8 mouse cellular contexts compared by ENCODE assay signal in genomic region chrX:12873698-12874144, GRCm38 (mm10).
DNase-seq lines count a peak whose midpoint lies in the region; ATAC-seq lines count a peak whose summit lies in the region.

No protein-coding gene starts in this region.

- 42% methylated on average over 20 of the region's 22 CpGs for WGBS in hindbrain, embryonic 16.5 days

- peak; percentile 95 for ATAC-seq in hindbrain, embryonic 16.5 days

- H3K27me3 ChIP-seq in hindbrain, embryonic 16.5 days (replicated peaks; ENCODE audit: control insufficient read depth, insufficient read depth, low read length): no peaks in the 10 kb centered on the region

- peak overlapping the region; percentile 58 for H3K4me2 ChIP-seq in hindbrain, embryonic 16.5 days (ENCODE audit: low read length)

- DNase-seq in R1 (ENCODE audit: low read depth, low spot score): peak; percentile 84
- peak; percentile 78 to 79 for DNase-seq in cerebellum, postnatal 36 days
- peak; percentile 68 for DNase-seq in gastrocnemius, adult 18-20 months (ENCODE audit: low spot score)
- DNase-seq in left cerebral cortex, adult 18-20 months (ENCODE audit: low spot score in 2 of 2): peak; percentile 73 to 75
- peak; percentile 81 to 85 for DNase-seq in lung, postnatal 4 days
- DNase-seq in right cerebral cortex, adult 18-20 months: peak; percentile 79
- DNase-seq in urinary bladder, adult 2 months (ENCODE audit: low spot score): peak; percentile 32

- H3K36me3 ChIP-seq in hindbrain, embryonic 16.5 days (ENCODE audit: control insufficient read depth, insufficient read depth, low read length): no peaks in the 10 kb centered on the region

- H3K4me1 ChIP-seq in hindbrain, embryonic 16.5 days (ENCODE audit: control insufficient read depth, insufficient read depth, low read depth, low read length): no peaks in the 10 kb centered on the region

- peak overlapping the region; percentile 59; the same call in 1 of the 2 replicates for H3K9ac ChIP-seq in hindbrain, embryonic 16.5 days (ENCODE audit: low read depth, low read length)

- H3K9me3 ChIP-seq in hindbrain, embryonic 16.5 days (ENCODE audit: control insufficient read depth, low read length): no peaks in the 10 kb centered on the region

- H3K4me3 ChIP-seq in hindbrain, embryonic 16.5 days (ENCODE audit: low read length): peak overlapping the region; percentile 33

- H3K27ac ChIP-seq in hindbrain, embryonic 16.5 days (ENCODE audit: low read depth, low read length): peak overlapping the region; percentile 82

Comparison
In these comparisons a context has a peak if more than half of its experiments do, and no peak if none do; other contexts are left out.
1. Peak in every context shown above with its lines: DNase-seq, ATAC-seq, H3K4me3 ChIP-seq and H3K27ac ChIP-seq.
2. DNase-seq: peak in every context shown above with its lines; median percentile 84 in R1; 83 in lung, postnatal 4 days; 79 in right cerebral cortex, adult 18-20 months; 78 in cerebellum, postnatal 36 days; 74 in left cerebral cortex, adult 18-20 months; 68 in gastrocnemius, adult 18-20 months; 32 in urinary bladder, adult 2 months.